Mouse (Mus musculus): Measurements from ENCODE around the gene Nav1.
A peak's percentile ranks its signal among the peaks of the same experiment; 100 is the strongest.
"Not testable (repeated sequence)": the region's sequence is repeated elsewhere in the genome, so short reads cannot be mapped to it uniquely, and the experiment has no call there.

Nav1 gene

GRCm38 (mm10) chr1:135488879-135489278 lies 118.2 kb downstream of the Nav1 start:
- DNase-seq (ENCODE audit: low spot score in 2 of 2), result no peak

GRCm38 (mm10) chr1:135485179-135485578 lies 121.9 kb downstream of the Nav1 start:
- no peak for DNase-seq (ENCODE audit: low spot score in 2 of 2)

GRCm38 (mm10) chr1:135484503-135485051 lies 122.5 kb downstream of the Nav1 start:
- DNase-seq (ENCODE audit: low spot score in 2 of 2), result not testable (repeated sequence)

- DNase-seq (ENCODE audit: low spot score in 2 of 2), result no peak
Measured at GRCm38 (mm10) chr1:135483971-135484370, 123.1 kb downstream of the Nav1 start.

- no peak for DNase-seq (ENCODE audit: low spot score in 2 of 2)
Measured at GRCm38 (mm10) chr1:135482666-135483065, 124.4 kb downstream of the Nav1 start.

- no peak for DNase-seq (ENCODE audit: low spot score in 2 of 2)
Measured at GRCm38 (mm10) chr1:135481656-135482055, 125.4 kb downstream of the Nav1 start.

GRCm38 (mm10) chr1:135480815-135481214 lies 126.3 kb downstream of the Nav1 start:
- no peak for DNase-seq (ENCODE audit: low spot score in 2 of 2)

- no peak for DNase-seq (ENCODE audit: low spot score in 2 of 2)
Measured at GRCm38 (mm10) chr1:135475571-135475895, 131.6 kb downstream of the Nav1 start.

GRCm38 (mm10) chr1:135474861-135475570 lies 132.1 kb downstream of the Nav1 start:
- DNase-seq (ENCODE audit: low spot score in 2 of 2), result no peak

GRCm38 (mm10) chr1:135472536-135472935 lies 134.6 kb downstream of the Nav1 start:
- no peak for DNase-seq (ENCODE audit: low spot score in 2 of 2)

- DNase-seq (ENCODE audit: low spot score in 2 of 2), result no peak
Measured at GRCm38 (mm10) chr1:135471742-135472141, 135.4 kb downstream of the Nav1 start.

GRCm38 (mm10) chr1:135470546-135470945 lies 136.5 kb downstream of the Nav1 start:
- no peak for DNase-seq (ENCODE audit: low spot score in 2 of 2)

- DNase-seq (ENCODE audit: low spot score in 2 of 2), result no peak
Measured at GRCm38 (mm10) chr1:135467462-135467861, 139.6 kb downstream of the Nav1 start.

GRCm38 (mm10) chr1:135466935-135467334 lies 140.2 kb downstream of the Nav1 start:
- DNase-seq (ENCODE audit: low spot score in 2 of 2), result no peak

- DNase-seq (ENCODE audit: low spot score in 2 of 2), result no peak
Measured at GRCm38 (mm10) chr1:135465734-135466133, 141.4 kb downstream of the Nav1 start.

GRCm38 (mm10) chr1:135462736-135463135 lies 144.4 kb downstream of the Nav1 start:
- no peak for DNase-seq (ENCODE audit: low spot score in 2 of 2)

- no peak for DNase-seq (ENCODE audit: low spot score in 2 of 2)
Measured at GRCm38 (mm10) chr1:135462304-135462703, 144.8 kb downstream of the Nav1 start.

GRCm38 (mm10) chr1:135461097-135461730 lies 145.9 kb downstream of the Nav1 start:
- DNase-seq (ENCODE audit: low spot score in 2 of 2), result peak; percentile 30 to 74

GRCm38 (mm10) chr1:135460521-135460920 lies 146.6 kb downstream of the Nav1 start:
- no peak for DNase-seq (ENCODE audit: low spot score in 2 of 2)

- DNase-seq (ENCODE audit: low spot score in 2 of 2), result no peak
Measured at GRCm38 (mm10) chr1:135457860-135458259, 149.2 kb downstream of the Nav1 start.

- no peak for DNase-seq (ENCODE audit: low spot score in 2 of 2)
Measured at GRCm38 (mm10) chr1:135452259-135452658, 154.8 kb downstream of the Nav1 start.

GRCm38 (mm10) chr1:135451419-135451818 lies 155.7 kb downstream of the Nav1 start:
- DNase-seq (ENCODE audit: low spot score in 2 of 2), result no peak

GRCm38 (mm10) chr1:135449876-135450275 lies 157.2 kb downstream of the Nav1 start:
- no peak for DNase-seq (ENCODE audit: low spot score in 2 of 2)

Data from spleen, postnatal 4 days (tissue).